Mouse (Mus musculus) kidney, embryonic 16.5 days (tissue): ENCODE results near the gene E130311K13Rik. TPM values are rescaled to one million over a fixed set of nuclear protein-coding genes. Genes with fewer than 3 reads are reported as not detected.

Experiments
- ATAC-seq: fragments of 200-750 bp; cut with Nextera tagmentation; 2 replicates; pipeline ENCODE4 v1.8.0; 2017; ENCODE audit warnings: moderate TSS enrichment; ENCODE audit not compliant: low FRiP score, low TSS enrichment
- H3K27ac ChIP-seq: fragments of 300-500 bp; sonication (generic); 2 replicates; pipeline ENCODE4 v1.5.1; 2014; ENCODE audit warnings: low read length
- H3K27me3 ChIP-seq: fragments of 300-500 bp; sonication (generic); 2 replicates; pipeline ENCODE4 v1.6.1; 2014; ENCODE audit warnings: low read length, control low read depth, mixed read lengths; ENCODE audit not compliant: insufficient read depth
- H3K36me3 ChIP-seq: fragments of 300-500 bp; sonication (generic); 2 replicates; pipeline ENCODE4 v1.6.1; 2014; ENCODE audit warnings: low read length, control low read depth, mixed read lengths; ENCODE audit not compliant: insufficient read depth
- H3K4me1 ChIP-seq: fragments of 300-500 bp; sonication (generic); 2 replicates; pipeline ENCODE4 v1.6.1; 2014; ENCODE audit warnings: low read length, control low read depth, mixed read lengths; ENCODE audit not compliant: insufficient read depth
- H3K4me2 ChIP-seq: fragments of 300-500 bp; sonication (generic); replicated peaks from 2 replicates; pipeline ENCODE4 v1.6.1; 2014; ENCODE audit warnings: low read depth, low read length
- H3K4me3 ChIP-seq: fragments of 300-500 bp; sonication (generic); 2 replicates; pipeline ENCODE4 v1.5.1; 2014; ENCODE audit warnings: mild to moderate bottlenecking, low read length
- H3K9ac ChIP-seq: fragments of 300-500 bp; sonication (generic); replicated peaks from 2 replicates; pipeline ENCODE4 v1.6.1; 2014; ENCODE audit warnings: low read length
- H3K9me3 ChIP-seq: fragments of 300-500 bp; sonication (generic); 2 replicates; pipeline ENCODE4 v1.6.1; 2016; ENCODE audit warnings: low read length, control low read depth
- WGBS: fragments of 180-500 bp; shearing (Covaris S2); extraction: QIAGEN DNeasy Blood & Tissue Kit; methylation state at CpG from one replicate; pipeline ENCODE4 v1.1.7; 2014; 5-methylcytosine and 5-hydroxymethylcytosine counted together
- polyA plus RNA-seq: library from polyadenylated mRNA; unstranded; fragments of >200 nt; fragmentation: Nextera tagmentation; extraction: Ambion mirVana; gene quantifications from 2 replicates; pipeline ENCODE4 v1.2.1, GENCODE M21; 2015

Gene E130311K13Rik
- polyA plus RNA-seq, 1 experiment from 2014 or later, result 6.1 TPM

DNA sequence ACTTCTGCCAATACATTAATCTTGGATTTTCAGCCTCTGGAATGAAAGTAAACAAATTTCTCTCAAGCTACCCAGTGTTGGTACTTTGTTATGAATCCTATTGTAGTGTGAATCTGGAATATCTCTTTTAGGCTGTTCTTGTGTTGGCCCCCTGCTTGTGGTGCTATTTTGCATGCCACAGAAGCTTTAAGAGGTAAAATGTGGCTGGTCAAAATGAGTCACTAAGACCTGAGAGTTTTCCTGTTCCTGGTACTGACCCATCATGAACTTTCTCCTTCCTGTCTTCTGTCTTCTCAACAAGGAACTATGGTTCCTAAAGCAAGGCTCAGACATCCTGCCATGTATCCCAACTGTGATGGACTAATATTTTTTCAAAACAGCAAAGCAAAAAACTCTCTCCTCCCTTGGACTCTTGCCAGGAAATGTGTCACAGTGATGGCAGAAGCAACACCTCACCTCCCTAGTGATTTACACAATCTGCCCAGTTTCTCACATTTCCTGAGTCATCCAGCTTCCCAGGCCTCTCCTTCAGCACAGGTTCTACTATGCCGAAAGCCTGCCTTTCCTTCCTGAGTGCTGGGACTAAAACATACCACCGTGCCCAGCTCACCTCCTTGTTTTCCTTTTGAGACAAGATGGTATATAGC is 12.1 kb upstream of the E130311K13Rik start:
- H3K36me3 ChIP-seq, result peaks cover 13% of the 10 kb centered on the region
- WGBS, result 74% methylated on average over 2 of the region's 2 CpGs
- H3K27ac ChIP-seq, result no peak overlapping the region
- no peak overlapping the region for H3K9ac ChIP-seq
- no peaks in the 10 kb centered on the region for H3K9me3 ChIP-seq
- H3K4me1 ChIP-seq, result no peaks in the 10 kb centered on the region
- no peaks in the 10 kb centered on the region for H3K27me3 ChIP-seq
- H3K4me2 ChIP-seq, result no peak overlapping the region
- H3K4me3 ChIP-seq, result no peak overlapping the region
- no peak for ATAC-seq

DNA sequence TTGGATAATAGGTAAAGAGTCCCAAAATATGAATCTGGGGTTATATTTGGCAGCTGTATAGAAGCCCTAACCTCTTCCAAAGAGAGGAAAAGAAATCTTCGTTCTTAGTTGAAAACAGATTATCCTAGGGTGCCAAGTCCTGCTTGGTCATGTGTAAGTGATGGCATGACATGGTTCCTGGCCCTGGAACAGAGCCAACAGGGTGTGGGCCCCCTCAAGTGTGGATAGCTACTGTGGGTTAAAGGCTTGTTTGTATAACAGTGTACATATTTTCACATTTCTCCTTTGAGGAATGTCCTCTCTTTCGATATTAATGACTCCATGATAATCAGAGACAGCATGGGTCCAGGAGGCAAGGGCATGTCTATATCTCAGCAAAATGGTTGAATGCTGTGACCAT is 9.7 kb upstream of the E130311K13Rik start:
- H3K4me2 ChIP-seq, result no peak overlapping the region
- H3K4me1 ChIP-seq, result no peaks in the 10 kb centered on the region
- WGBS, result 89% methylated on average over 2 of the region's 2 CpGs
- H3K27me3 ChIP-seq, result no peaks in the 10 kb centered on the region
- peaks cover 11% of the 10 kb centered on the region; the same call in 1 of the 2 replicates for H3K36me3 ChIP-seq
- H3K4me3 ChIP-seq, result no peak overlapping the region
- ATAC-seq, result no peak
- H3K27ac ChIP-seq, result no peak overlapping the region
- H3K9ac ChIP-seq, result no peak overlapping the region
- H3K9me3 ChIP-seq, result no peaks in the 10 kb centered on the region

DNA sequence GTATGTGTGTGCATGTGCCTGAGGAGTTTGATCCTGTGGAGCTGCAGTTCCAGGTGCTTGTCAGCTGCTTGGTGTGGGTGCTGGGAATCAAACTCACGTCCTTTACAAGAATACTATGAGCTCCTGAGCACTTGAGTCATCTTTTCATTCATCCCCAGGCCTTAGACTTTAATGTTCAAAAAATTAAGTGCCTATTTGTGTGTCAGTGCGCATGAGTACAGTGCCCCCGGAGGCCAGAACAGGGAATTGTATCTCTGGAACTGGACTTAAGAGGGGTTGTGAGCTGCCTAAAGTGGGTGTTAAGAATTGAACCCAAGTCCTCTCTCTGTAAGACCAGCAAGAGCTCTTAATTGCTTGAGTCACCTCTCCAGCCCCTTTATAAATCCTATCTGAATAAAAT is 9.6 kb downstream of the E130311K13Rik start:
- Histone ChIP-seq H3K4me3 (no peak overlapping the region), H3K9me3 (no peaks in the 10 kb centered on the region), H3K4me2 (no peak overlapping the region), H3K27me3 (no peaks in the 10 kb centered on the region), H3K27ac (no peak overlapping the region), H3K9ac (no peak overlapping the region), H3K4me1 (no peaks in the 10 kb centered on the region), H3K36me3 (0 out of 2 replicates have a peak, but pooled peaks cover 6% of the 10 kb centered on the region)
- no peak for ATAC-seq
- WGBS, result 72% methylated on average over 3 of the region's 3 CpGs

DNA sequence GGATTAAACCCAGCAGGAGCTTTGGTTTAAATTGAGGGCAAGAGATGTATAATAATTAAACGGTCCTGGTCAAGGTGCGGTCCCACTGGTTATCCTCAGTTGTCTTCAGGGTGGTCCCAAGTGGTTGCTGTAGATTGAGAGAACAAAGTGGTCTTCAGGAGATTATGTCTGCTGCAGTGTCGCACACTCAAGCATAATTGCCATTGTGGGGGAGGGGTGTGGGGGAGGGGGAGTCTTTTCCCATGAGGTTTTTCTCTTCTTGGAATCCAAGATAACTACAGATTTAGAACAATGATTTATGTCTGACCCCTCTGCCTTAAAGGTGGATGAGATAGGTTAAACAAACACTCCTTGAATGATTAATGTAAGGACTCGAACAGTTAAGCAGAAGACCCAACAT is 19.0 kb downstream of the E130311K13Rik start:
- ATAC-seq, result no peak
- peaks cover 2% of the 10 kb centered on the region for H3K4me1 ChIP-seq
- H3K27me3 ChIP-seq, result no peaks in the 10 kb centered on the region
- 56% methylated on average over 4 of the region's 4 CpGs for WGBS
- H3K4me2 ChIP-seq, result no peak overlapping the region
- H3K9ac ChIP-seq, result no peak overlapping the region
- H3K9me3 ChIP-seq, result no peaks in the 10 kb centered on the region
- peaks cover 5% of the 10 kb centered on the region; the same call in 1 of the 2 replicates for H3K36me3 ChIP-seq
- H3K27ac ChIP-seq, result no peak overlapping the region
- H3K4me3 ChIP-seq, result no peak overlapping the region

DNA sequence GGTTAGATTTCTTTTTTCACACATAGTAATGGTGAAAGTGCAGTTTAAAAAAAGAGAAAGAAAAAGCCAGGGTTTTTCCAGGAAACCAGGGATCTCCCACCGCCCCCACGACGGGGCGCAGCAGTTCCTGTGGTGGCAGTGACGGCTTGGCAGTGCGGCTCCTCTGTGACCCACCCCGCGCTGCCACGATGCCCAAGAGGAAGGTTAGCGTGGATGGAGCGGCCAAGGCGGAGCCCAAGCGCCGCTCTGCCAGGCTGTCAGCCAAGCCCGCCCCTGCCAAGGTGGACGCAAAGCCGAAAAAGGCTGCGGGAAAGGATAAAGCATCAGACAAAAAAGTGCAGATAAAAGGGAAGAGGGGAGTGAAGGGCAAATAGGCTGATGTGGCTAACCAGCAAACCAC is 24.0 kb downstream of the E130311K13Rik start:
- Histone ChIP-seq H3K36me3 (no peaks in the 10 kb centered on the region), H3K9ac (peak overlapping the region; percentile 62), H3K4me3 (peak overlapping the region; percentile 42), H3K4me2 (peak overlapping the region; percentile 66), H3K27me3 (no peaks in the 10 kb centered on the region), H3K4me1 (peaks cover 6% of the 10 kb centered on the region), H3K9me3 (no peaks in the 10 kb centered on the region), H3K27ac (no peak overlapping the region)
- ATAC-seq, result peak; percentile 53; the same call in 1 of the 2 replicates
- 4% methylated on average over 18 of the region's 18 CpGs for WGBS

DNA sequence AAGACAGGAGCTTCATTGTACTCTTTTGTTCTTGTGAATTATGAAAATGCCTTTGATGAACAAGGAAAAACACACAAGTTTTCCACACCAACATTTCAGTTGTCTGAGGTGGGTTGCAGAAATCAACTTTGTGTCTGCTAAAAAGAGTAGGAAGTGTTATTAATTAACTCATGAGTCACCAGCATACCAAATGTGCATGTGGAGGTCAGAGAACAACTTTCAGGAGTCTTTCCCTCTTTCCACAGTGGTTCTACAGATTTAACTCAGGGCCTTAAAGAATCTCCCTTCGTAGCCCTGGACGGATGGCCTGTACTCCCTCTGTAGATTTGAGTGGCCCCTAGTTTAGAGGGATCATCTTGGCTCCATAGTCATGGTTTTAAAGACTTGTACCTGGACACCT is 25.1 kb downstream of the E130311K13Rik start:
- Histone ChIP-seq H3K36me3 (no peaks in the 10 kb centered on the region), H3K4me1 (peaks cover 12% of the 10 kb centered on the region), H3K27me3 (no peaks in the 10 kb centered on the region), H3K9ac (no peak overlapping the region), H3K4me3 (no peak overlapping the region), H3K27ac (peak overlapping the region; percentile 67), H3K4me2 (no peak overlapping the region), H3K9me3 (no peaks in the 10 kb centered on the region)
- WGBS, result 76% methylated on average over 2 of the region's 2 CpGs
- ATAC-seq, result no peak

DNA sequence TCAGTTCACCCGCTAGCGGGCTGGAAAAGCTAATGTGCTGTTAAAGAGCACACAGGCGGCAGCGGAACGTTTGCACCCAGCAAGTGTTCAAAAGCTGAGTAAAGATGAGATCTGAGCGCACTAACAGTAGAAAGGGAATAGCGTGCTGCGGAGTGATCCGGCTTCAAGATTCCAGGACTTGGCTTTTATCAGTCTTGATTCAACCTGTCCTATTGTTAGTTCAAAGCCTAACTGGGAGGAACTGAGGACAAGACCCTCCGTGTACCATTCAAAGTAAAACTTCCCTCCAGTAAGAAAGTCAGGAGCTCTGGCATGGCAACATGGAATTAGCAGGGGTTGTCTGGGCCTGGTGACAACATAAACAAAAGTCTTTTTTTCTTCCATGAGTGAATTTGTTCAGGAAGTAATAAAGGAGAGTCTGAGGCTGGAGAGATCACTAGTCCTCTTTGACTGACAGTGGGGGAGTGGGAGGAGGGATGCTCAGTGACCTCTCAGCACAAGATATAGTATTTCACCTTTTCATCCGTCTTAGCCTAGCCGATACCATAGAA is 29.2 kb downstream of the E130311K13Rik start:
- Histone ChIP-seq H3K27ac (peak overlapping the region; percentile 52; the same call in 1 of the 2 replicates), H3K4me3 (peak overlapping the region; percentile 78), H3K4me1 (peaks cover 37% of the 10 kb centered on the region), H3K4me2 (peak overlapping the region; percentile 96), H3K9ac (peak overlapping the region; percentile 32; the same call in 1 of the 2 replicates), H3K36me3 (no peaks in the 10 kb centered on the region), H3K27me3 (no peaks in the 10 kb centered on the region), H3K9me3 (no peaks in the 10 kb centered on the region)
- WGBS, result 3% methylated on average over 12 of the region's 12 CpGs
- ATAC-seq, result peak; percentile 25

DNA sequence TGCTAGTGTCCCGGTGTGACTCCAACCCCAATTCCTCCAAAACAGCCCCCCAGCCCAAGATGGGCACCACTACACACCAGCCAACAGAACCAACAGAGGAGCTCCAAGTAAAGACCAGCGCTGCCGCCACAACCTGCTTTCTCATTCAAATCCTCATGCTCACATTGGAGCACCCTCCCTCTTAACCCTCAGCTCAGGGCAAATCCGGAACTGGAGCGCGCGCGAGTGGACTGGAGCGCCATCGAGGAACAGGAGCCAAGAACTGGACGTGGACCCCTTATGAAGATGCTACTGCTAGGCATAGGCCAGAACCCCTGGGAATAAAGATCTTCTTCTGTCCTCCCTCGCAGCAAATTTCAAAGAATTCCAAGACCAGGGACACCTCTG is 30.0 kb downstream of the E130311K13Rik start, which contains the start of gene Plch1:
TSS of gene Plch1 (minus strand) at position 164 of the 387 bp plus-strand sequence.
- WGBS, result under 1% methylated on average over 12 of the region's 12 CpGs
- Histone ChIP-seq H3K27ac (peak within 1 kb of the TSS; percentile 93), H3K4me2 (peak within 1 kb of the TSS; percentile 96), H3K9ac (peak within 1 kb of the TSS; percentile 82), H3K4me3 (peak within 1 kb of the TSS; percentile 78), H3K4me1 (peaks cover 42% of the 10 kb centered on the region), H3K9me3 (no peaks in the 10 kb centered on the region), H3K27me3 (no peaks in the 10 kb centered on the region), H3K36me3 (no peaks in the 10 kb centered on the region)
- peak; percentile 67 for ATAC-seq

DNA sequence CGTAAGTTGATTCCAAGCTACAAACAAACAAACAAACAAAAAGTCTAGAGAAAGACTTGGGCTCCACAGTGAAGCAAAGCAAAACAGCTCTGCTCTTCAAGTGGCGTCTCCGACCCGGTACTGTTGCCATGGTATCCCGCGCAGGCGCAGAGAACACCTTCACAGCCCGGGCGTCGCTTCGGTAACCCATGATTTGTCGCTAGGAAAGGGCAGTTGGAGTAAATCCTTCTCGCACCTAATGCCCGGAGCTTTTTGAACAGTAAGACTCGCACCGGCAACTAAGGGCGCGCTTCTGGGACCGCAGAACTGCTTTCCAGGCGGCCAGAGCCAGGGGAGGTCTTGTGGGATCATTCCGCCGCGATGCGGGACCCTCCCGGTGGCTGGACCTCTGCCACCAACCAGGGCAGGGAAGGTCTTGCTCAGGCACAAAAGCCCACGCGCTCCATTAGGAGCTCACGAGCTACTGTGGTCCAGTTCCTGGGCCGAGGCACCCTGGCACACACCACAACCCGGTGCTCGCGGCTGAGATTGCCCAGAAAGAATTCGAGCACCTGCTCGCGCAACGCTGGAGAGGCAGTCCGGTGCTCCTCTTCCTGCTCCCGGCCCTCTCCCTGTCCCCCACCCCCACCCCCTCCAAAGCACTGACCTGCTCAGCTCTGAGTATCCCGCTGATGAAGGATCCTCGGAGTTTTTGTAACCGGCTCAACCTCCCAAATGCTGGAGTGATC is 30.5 kb downstream of the E130311K13Rik start:
- peak overlapping the region; percentile 96 for H3K4me2 ChIP-seq
- H3K36me3 ChIP-seq, result no peaks in the 10 kb centered on the region
- H3K9ac ChIP-seq, result peak overlapping the region; percentile 82
- no peaks in the 10 kb centered on the region for H3K27me3 ChIP-seq
- H3K4me1 ChIP-seq, result peaks cover 47% of the 10 kb centered on the region
- no peaks in the 10 kb centered on the region for H3K9me3 ChIP-seq
- peak overlapping the region; percentile 93 for H3K27ac ChIP-seq
- peak overlapping the region; percentile 78 for H3K4me3 ChIP-seq
- peak; percentile 86 for ATAC-seq
- WGBS, result under 1% methylated on average over 41 of the region's 41 CpGs
